35 mouse cellular contexts compared by ENCODE assay signal in genomic region chr17:25786781-25787504, GRCm38 (mm10). TPM values are rescaled to one million over a fixed set of nuclear protein-coding genes. Genes with fewer than 3 reads are reported as not detected.
DNase-seq lines count a peak whose midpoint lies in the region; ATAC-seq and TF ChIP-seq lines count a peak whose summit lies in the region.
"Had no signal": no experiment of that assay in that cellular context is flagged by ENCODE, and none has a peak within 500 bp of the region (broad histone marks: within the 10 kb centered on the region; RNA-seq: fewer than 3 reads in every experiment).

No protein-coding gene starts in this region.

- no peak for TF ChIP-seq CTCF in cortical plate, adult 2 months (IDR thresholded peaks at IDR 0.05; ENCODE audit: extremely low read depth, insufficient read depth, low read length)
- TF ChIP-seq CTCF in embryonic fibroblast, embryonic 13.5 days (IDR thresholded peaks at IDR 0.05; ENCODE audit: borderline replicate concordance, insufficient read depth, low read length): no peak

- no peaks in the 10 kb centered on the region for H3K9me3 ChIP-seq in heart, embryonic 10.5 days
- H3K9me3 ChIP-seq: embryonic facial prominence, embryonic 12.5 days; embryonic facial prominence, embryonic 15.5 days; forebrain, embryonic 13.5 days; G1E; heart, embryonic 13.5 days had no signal

- H3K36me3 ChIP-seq in heart, embryonic 10.5 days: peaks cover 57% of the 10 kb centered on the region

- 0 out of 2 replicates have a peak, but pooled peaks have one; percentile 5 for TF ChIP-seq POLR2A in cortical plate, adult 2 months (IDR thresholded peaks at IDR 0.05; ENCODE audit: extremely low read depth, insufficient read depth, low read length)
- 0 out of 2 replicates have a peak, but pooled peaks have one; percentile 1 for TF ChIP-seq POLR2A in embryonic fibroblast, embryonic 13.5 days (IDR thresholded peaks at IDR 0.05; ENCODE audit: low read depth, low read length)

- no peak for ATAC-seq in cerebellum, adult (ENCODE audit: insufficient number of reproducible peaks, low FRiP score, low TSS enrichment)
- ATAC-seq: forebrain, embryonic 13.5 days; forebrain, embryonic 16.5 days; intestine, postnatal 0 days; Patski had no signal

- H3K27ac ChIP-seq in heart, embryonic 10.5 days: no peak overlapping the region
- H3K27ac ChIP-seq in cortical plate, adult 2 months (ENCODE audit: insufficient read depth, low read length): no peak overlapping the region
- no peak overlapping the region for H3K27ac ChIP-seq in embryonic fibroblast, embryonic 13.5 days (ENCODE audit: insufficient read depth, low read length)
- H3K27ac ChIP-seq: embryonic facial prominence, embryonic 12.5 days; forebrain, embryonic 13.5 days; gastrocnemius, adult 2 months; heart, embryonic 13.5 days; hindbrain, embryonic 14.5 days had no signal

- no peak overlapping the region for H3K4me3 ChIP-seq in heart, embryonic 10.5 days
- H3K4me3 ChIP-seq in cortical plate, adult 2 months (ENCODE audit: insufficient read depth, low read length): no peak overlapping the region
- no peak overlapping the region for H3K4me3 ChIP-seq in embryonic fibroblast, embryonic 13.5 days (ENCODE audit: insufficient read depth, low read length)
- H3K4me3 ChIP-seq: embryonic facial prominence, embryonic 12.5 days; embryonic facial prominence, embryonic 15.5 days; erythroblast, embryonic 14.5 days; forebrain, embryonic 13.5 days; gastrocnemius, adult 2 months; heart, embryonic 13.5 days had no signal

- 90% methylated on average over 9 of the region's 9 CpGs for WGBS in heart, embryonic 10.5 days

- H3K27me3 ChIP-seq in heart, embryonic 10.5 days (ENCODE audit: insufficient read depth, poor library complexity, severe bottlenecking): no peaks in the 10 kb centered on the region
- H3K27me3 ChIP-seq: CH12.LX; embryonic facial prominence, embryonic 12.5 days; embryonic facial prominence, embryonic 15.5 days; forebrain, embryonic 13.5 days; heart, embryonic 13.5 days; Patski had no signal

- DNase-seq in cerebellum, adult 11-12 months: peak; percentile 42
- DNase-seq in heart, adult 11 months: peak; percentile 90
- DNase-seq in heart, embryonic 10.5 days (ENCODE audit: low spot score): no peak
- no peak for DNase-seq in layer of hippocampus, postnatal 36 days
- DNase-seq in kidney, postnatal 25 days: no peak
- DNase-seq: adrenal gland, postnatal 10 days; B cell, adult 2 months; cerebellum, adult 2 months; cerebellum, postnatal 10 days; gastrocnemius, adult 2 months; gastrocnemius, postnatal 14 days; heart, adult 18-20 months; heart, postnatal 14 days; heart, postnatal 4 days; kidney, adult 2 months had no signal

- peaks cover 40% of the 10 kb centered on the region for H3K4me1 ChIP-seq in heart, embryonic 10.5 days
- peaks cover 10% of the 10 kb centered on the region for H3K4me1 ChIP-seq in cortical plate, adult 2 months (ENCODE audit: control insufficient read depth, insufficient read depth, low read length)
- H3K4me1 ChIP-seq in embryonic fibroblast, embryonic 13.5 days (ENCODE audit: control insufficient read depth, insufficient read depth, low read length): no peaks in the 10 kb centered on the region

RNA-seq across cellular contexts. Expression of gene Ccdc78, which starts 0.6 kb away (rescaled TPM):
- polyA plus RNA-seq in heart, embryonic 10.5 days (2016; fragmentation: Nextera tagmentation; extraction: Ambion mirVana): 0.18 and 0.37 TPM in 2 replicates
- 0.17 and 0.52 TPM in 2 replicates for polyA plus RNA-seq in cortical plate, adult 2 months (2012; rRNA removed)
- polyA plus RNA-seq in embryonic fibroblast, embryonic 13.5 days (2011; ENCODE audit: insufficient read length, low read depth, missing spikeins): not detected in 2 replicates
- total RNA-seq in layer of hippocampus, postnatal 36 days (2021): under 1 TPM; 0.20 to 0.25 TPM
- total RNA-seq: adrenal gland, adult 18-20 months; adrenal gland, postnatal 10 days; common myeloid progenitor, adult 5-6 weeks; gastrocnemius, adult 2 months; gastrocnemius, postnatal 14 days; gastrocnemius, postnatal 4 days; heart, postnatal 4 days had no signal
- polyA plus RNA-seq: erythroblast, embryonic 14.5 days had no signal

RNA-seq across cellular contexts. Expression of gene Haghl, which starts 1.5 kb away (rescaled TPM):
- polyA plus RNA-seq in heart, embryonic 10.5 days (2016; fragmentation: Nextera tagmentation; extraction: Ambion mirVana): 58.0 and 63.8 TPM in 2 replicates
- 230 and 253 TPM in 2 replicates for polyA plus RNA-seq in cortical plate, adult 2 months (2012; rRNA removed)
- polyA plus RNA-seq in embryonic fibroblast, embryonic 13.5 days (2011; ENCODE audit: insufficient read length, low read depth, missing spikeins): 18.1 and 23.8 TPM in 2 replicates
- total RNA-seq in layer of hippocampus, postnatal 36 days (2021): 100 to 1,000 TPM in 1 of 2 experiments, 10 to 100 TPM in 1; 98.1 to 107 TPM

RNA-seq across cellular contexts. Expression of gene Fam173a, which starts 5.8 kb away (rescaled TPM):
- polyA plus RNA-seq in heart, embryonic 10.5 days (2016; fragmentation: Nextera tagmentation; extraction: Ambion mirVana): 74.5 and 74.9 TPM in 2 replicates
- polyA plus RNA-seq in cortical plate, adult 2 months (2012; rRNA removed): 152 and 159 TPM in 2 replicates
- polyA plus RNA-seq in embryonic fibroblast, embryonic 13.5 days (2011; ENCODE audit: insufficient read length, low read depth, missing spikeins): 25.4 and 26.4 TPM in 2 replicates
- total RNA-seq in layer of hippocampus, postnatal 36 days (2021): 10 to 100 TPM; 80.7 to 93.1 TPM

RNA-seq across cellular contexts. Expression of gene AC134908.4, which starts 8.5 kb away (rescaled TPM):
- 0.99 TPM in 1 of 2 replicates, not detected in the other for polyA plus RNA-seq in heart, embryonic 10.5 days (2016; fragmentation: Nextera tagmentation; extraction: Ambion mirVana)
- 2.3 and 4.0 TPM in 2 replicates for polyA plus RNA-seq in cortical plate, adult 2 months (2012; rRNA removed)
- polyA plus RNA-seq in embryonic fibroblast, embryonic 13.5 days (2011; ENCODE audit: insufficient read length, low read depth, missing spikeins): 2.0 TPM in 1 of 2 replicates, not detected in the other
- total RNA-seq in layer of hippocampus, postnatal 36 days (2021): under 1 TPM in 1 of 2 experiments, not detected in 1; 0.81 TPM
- total RNA-seq: adrenal gland, postnatal 4 days; CH12.LX; common myeloid progenitor, adult 5-6 weeks; G1E; gastrocnemius, adult 2 months; gastrocnemius, postnatal 14 days; heart, adult 18-20 months; heart, postnatal 14 days had no signal
- polyA plus RNA-seq: embryonic facial prominence, embryonic 12.5 days; embryonic facial prominence, embryonic 15.5 days; erythroblast, embryonic 14.5 days; G1E; heart, embryonic 13.5 days; hindbrain, embryonic 14.5 days; intestine, embryonic 14.5 days; intestine, postnatal 0 days; kidney, embryonic 14.5 days had no signal

RNA-seq across cellular contexts. Expression of gene Metrn, which starts 10.0 kb away (rescaled TPM):
- polyA plus RNA-seq in heart, embryonic 10.5 days (2016; fragmentation: Nextera tagmentation; extraction: Ambion mirVana): 44.3 and 48.0 TPM in 2 replicates
- 134 and 141 TPM in 2 replicates for polyA plus RNA-seq in cortical plate, adult 2 months (2012; rRNA removed)
- 24.8 and 33.5 TPM in 2 replicates for polyA plus RNA-seq in embryonic fibroblast, embryonic 13.5 days (2011; ENCODE audit: insufficient read length, low read depth, missing spikeins)
- total RNA-seq in layer of hippocampus, postnatal 36 days (2021): 10 to 100 TPM; 73.2 to 85.6 TPM

Comparison
In these comparisons a context has a peak if more than half of its experiments do, and no peak if none do; other contexts are left out.
1. DNase-seq: peak in cerebellum, adult 11-12 months (single experiment) and heart, adult 11 months (single experiment); none in heart, embryonic 10.5 days (single experiment), layer of hippocampus, postnatal 36 days (0 of 2) and kidney, postnatal 25 days (0 of 2).